Comparison of ENCODE assay signal across 26 mouse cellular contexts in genomic region chr6:29902256-29902655, GRCm38 (mm10). TPM values are rescaled to one million over a fixed set of nuclear protein-coding genes. Genes with fewer than 3 reads are reported as not detected.
DNase-seq lines count a peak whose midpoint lies in the region; ATAC-seq lines count a peak whose summit lies in the region.
"Had no signal": no experiment of that assay in that cellular context is flagged by ENCODE, and none has a peak within 500 bp of the region (broad histone marks: within the 10 kb centered on the region; RNA-seq: fewer than 3 reads in every experiment).

No protein-coding gene starts in this region.

- no peak overlapping the region for H3K4me3 ChIP-seq in heart, embryonic 13.5 days
- no peak overlapping the region for H3K4me3 ChIP-seq in heart, embryonic 16.5 days (ENCODE audit: low read length)
- H3K4me3 ChIP-seq: forebrain, embryonic 10.5 days; forebrain, embryonic 13.5 days; hindbrain, embryonic 10.5 days; hindbrain, embryonic 13.5 days; intestine, embryonic 15.5 days had no signal

- no peak overlapping the region for H3K9ac ChIP-seq in heart, embryonic 13.5 days
- no peak overlapping the region for H3K9ac ChIP-seq in heart, embryonic 16.5 days (ENCODE audit: low read length)
- H3K9ac ChIP-seq: forebrain, embryonic 13.5 days; hindbrain, embryonic 13.5 days; intestine, embryonic 15.5 days had no signal

- H3K4me2 ChIP-seq in heart, embryonic 13.5 days, result no peak overlapping the region
- no peak overlapping the region for H3K4me2 ChIP-seq in heart, embryonic 16.5 days (ENCODE audit: low read depth, low read length)
- H3K4me2 ChIP-seq: forebrain, embryonic 13.5 days; hindbrain, embryonic 13.5 days; intestine, embryonic 15.5 days had no signal

- peaks cover 41% of the 10 kb centered on the region for H3K4me1 ChIP-seq in heart, embryonic 13.5 days
- peaks cover 31% of the 10 kb centered on the region for H3K4me1 ChIP-seq in heart, embryonic 16.5 days (ENCODE audit: control insufficient read depth, insufficient read depth, low read length)
- H3K4me1 ChIP-seq: forebrain, embryonic 10.5 days; forebrain, embryonic 13.5 days; hindbrain, embryonic 10.5 days; hindbrain, embryonic 13.5 days; intestine, embryonic 15.5 days had no signal

- no peaks in the 10 kb centered on the region for H3K27me3 ChIP-seq in heart, embryonic 13.5 days (replicated peaks)
- H3K27me3 ChIP-seq in heart, embryonic 16.5 days (ENCODE audit: control insufficient read depth, insufficient read depth, low read length), result no peaks in the 10 kb centered on the region
- H3K27me3 ChIP-seq: forebrain, embryonic 13.5 days; hindbrain, embryonic 13.5 days; intestine, embryonic 15.5 days; Patski had no signal

- H3K9me3 ChIP-seq in heart, embryonic 13.5 days, result no peaks in the 10 kb centered on the region
- H3K9me3 ChIP-seq in heart, embryonic 16.5 days (replicated peaks; ENCODE audit: control insufficient read depth, low read length), result no peaks in the 10 kb centered on the region
- H3K9me3 ChIP-seq: forebrain, embryonic 10.5 days; forebrain, embryonic 13.5 days; hindbrain, embryonic 10.5 days; hindbrain, embryonic 13.5 days; intestine, embryonic 15.5 days had no signal

- no peak for DNase-seq in heart, postnatal 14 days
- no peak for DNase-seq in heart, postnatal 25 days (ENCODE audit: low spot score)
- DNase-seq in MEL-GATA-1-ER (ENCODE audit: extremely low read depth, low read depth), result peak; percentile 31
- no peak for DNase-seq in left cerebral cortex, postnatal 36 days (ENCODE audit: low spot score in 2 of 2)
- DNase-seq: adrenal gland, postnatal 10 days; adrenal gland, postnatal 36 days; cerebellum, adult 18-20 months; cerebellum, adult 9-10 months; cerebellum, postnatal 14 days; gastrocnemius, postnatal 10 days; gastrocnemius, postnatal 36 days; heart, postnatal 36 days; kidney, adult 11 months; kidney, adult 8-10 months had no signal

- peak overlapping the region; percentile 96 for H3K27ac ChIP-seq in heart, embryonic 13.5 days (replicated peaks)
- H3K27ac ChIP-seq in heart, embryonic 16.5 days (ENCODE audit: low read length), result peak overlapping the region; percentile 96
- H3K27ac ChIP-seq: forebrain, embryonic 10.5 days; forebrain, embryonic 13.5 days; hindbrain, embryonic 10.5 days; hindbrain, embryonic 13.5 days; intestine, embryonic 15.5 days had no signal

- ATAC-seq in heart, embryonic 13.5 days (ENCODE audit: extremely low read depth, insufficient number of reproducible peaks, low FRiP score, low TSS enrichment), result no peak
- ATAC-seq in heart, embryonic 16.5 days (replicated peaks; ENCODE audit: extremely low read depth, insufficient read depth, low FRiP score), result no peak
- ATAC-seq: CD4-positive, CD25-positive, alpha-beta regulatory T cell, adult 4 months; forebrain, embryonic 13.5 days; forebrain, embryonic 16.5 days; hindbrain, embryonic 16.5 days; intestine, embryonic 15.5 days; Patski had no signal

- H3K36me3 ChIP-seq in heart, embryonic 13.5 days, result peaks cover 28% of the 10 kb centered on the region
- peaks cover 5% of the 10 kb centered on the region for H3K36me3 ChIP-seq in heart, embryonic 16.5 days (ENCODE audit: control insufficient read depth, insufficient read depth)
- H3K36me3 ChIP-seq: intestine, embryonic 15.5 days had no signal

- intact Hi-C loops in heart, postnatal 14 days (cut with DNase I), result no loop called here
- intact Hi-C loops in heart, postnatal 25 days (cut with DNase I), result no loop called here
- intact Hi-C loops in left cerebral cortex, postnatal 36 days (cut with DNase I), result no loop called here

- WGBS in heart, embryonic 13.5 days, result 64% methylated on average over 2 of the region's 2 CpGs
- 65% methylated on average over 2 of the region's 2 CpGs for WGBS in heart, embryonic 16.5 days

RNA-seq across cellular contexts. Expression of gene Strip2, which starts 14.6 kb away (rescaled TPM):
- 37.4 and 39.3 TPM in 2 replicates for polyA plus RNA-seq in heart, embryonic 13.5 days (2015; fragmentation: Nextera tagmentation; extraction: Ambion mirVana)
- total RNA-seq in heart, postnatal 14 days (2021), result 10 to 100 TPM; 62.5 to 69.9 TPM
- 66.6 and 72.8 TPM in 2 replicates for polyA plus RNA-seq in heart, embryonic 16.5 days (2015; fragmentation: Nextera tagmentation; extraction: Ambion mirVana)
- total RNA-seq in heart, postnatal 25 days (2021), result 10 to 100 TPM; 52.9 to 63.3 TPM
- 10 to 100 TPM; 19.6 to 30.6 TPM for total RNA-seq in left cerebral cortex, postnatal 36 days (2021)
- total RNA-seq: granulocyte monocyte progenitor cell, adult 5-6 weeks had no signal
